Mouse (Mus musculus): ENCODE data around the gene Frmd8.
"Not testable (repeated sequence)": the region's sequence is repeated elsewhere in the genome, so short reads cannot be mapped to it uniquely, and the experiment has no call there.

The Frmd8 gene

GRCm38 (mm10) chr19:5883935-5884334, 8.9 kb upstream of the Frmd8 start:
- DNase-seq: peak; percentile 74

DNA sequence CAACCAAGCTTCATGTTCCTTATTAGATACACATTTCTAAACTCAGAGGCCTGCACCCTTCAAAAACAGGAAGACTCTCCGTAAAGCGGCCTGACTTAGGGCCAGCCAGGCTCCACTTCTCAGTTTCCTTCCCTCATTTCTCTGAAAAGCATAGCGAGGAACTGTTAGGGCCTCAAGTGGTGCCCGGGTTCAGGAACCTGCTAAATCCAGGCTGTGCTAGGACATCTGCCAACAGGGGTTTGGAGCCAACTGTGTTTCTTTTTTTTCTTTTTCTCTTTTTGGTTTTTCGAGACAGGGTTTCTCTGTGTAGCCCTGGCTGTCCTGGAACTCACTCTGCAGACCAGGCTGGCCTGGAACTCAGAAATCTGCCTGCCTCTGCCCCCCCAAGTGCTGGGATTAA, 7.0 kb upstream of the Frmd8 start:
- not testable (repeated sequence) for DNase-seq

DNA sequence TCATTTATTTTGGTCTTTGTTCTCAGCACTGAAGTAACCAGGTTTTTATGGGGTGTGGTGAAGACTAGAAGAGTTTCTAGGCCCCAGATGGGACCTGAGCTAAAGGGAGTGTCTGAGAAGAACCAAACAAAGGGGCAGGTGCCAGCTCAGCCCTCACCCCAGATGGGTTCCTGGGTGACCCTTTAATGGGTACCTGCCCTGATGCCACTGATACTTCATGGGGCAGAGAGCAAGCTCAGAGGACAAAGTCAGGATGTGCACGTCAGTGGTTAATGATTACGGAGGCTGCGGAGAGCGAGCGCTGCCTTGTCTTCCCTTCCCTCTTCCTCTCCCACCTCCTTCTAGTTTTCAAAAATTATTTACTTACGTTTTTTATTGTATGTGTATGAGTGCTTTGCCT, 6.1 kb upstream of the Frmd8 start:
- DNase-seq: no peak

DNA sequence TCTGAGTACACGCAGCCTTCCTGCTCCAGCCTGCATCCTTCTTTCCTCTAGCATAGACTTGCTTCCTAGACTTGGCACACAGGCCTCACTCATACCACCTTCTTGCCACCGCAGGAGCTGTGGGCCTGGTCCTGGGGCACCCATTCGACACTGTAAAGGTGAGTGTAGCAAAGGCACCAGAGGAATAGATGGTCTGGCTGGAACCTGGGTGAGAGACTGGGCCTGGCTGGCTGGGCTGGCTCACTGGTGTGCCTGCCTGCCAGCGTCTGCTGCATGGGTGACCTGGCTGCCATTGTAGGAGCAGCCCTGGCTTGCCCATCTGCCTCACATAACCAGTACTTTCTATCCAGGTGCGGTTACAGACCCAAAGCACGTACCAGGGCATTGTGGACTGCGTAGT, 4.7 kb upstream of the Frmd8 start:
- DNase-seq: no peak

DNA sequence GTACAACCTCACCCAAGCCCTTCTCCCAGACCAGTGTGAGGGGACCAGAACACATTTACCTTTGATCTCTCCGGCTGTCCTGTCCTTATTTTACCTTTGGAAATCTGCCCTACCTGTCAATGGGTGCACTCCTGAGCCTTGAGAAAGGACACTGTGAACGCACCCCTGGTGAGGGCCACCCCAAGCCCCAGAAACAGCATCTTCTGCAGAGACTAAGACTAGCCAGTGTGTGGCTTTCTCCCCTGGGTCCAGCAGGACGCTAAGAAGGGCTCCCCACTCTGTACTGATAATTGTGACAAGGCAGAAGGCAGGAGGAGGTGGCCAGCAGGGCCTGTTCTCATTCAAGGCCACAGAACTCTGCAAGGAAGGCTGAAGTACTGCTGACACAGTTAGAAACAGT, 3.8 kb upstream of the Frmd8 start:
- no peak for DNase-seq

GRCm38 (mm10) chr19:5878362-5878722, 3.3 kb upstream of the Frmd8 start:
- DNase-seq: no peak

DNA sequence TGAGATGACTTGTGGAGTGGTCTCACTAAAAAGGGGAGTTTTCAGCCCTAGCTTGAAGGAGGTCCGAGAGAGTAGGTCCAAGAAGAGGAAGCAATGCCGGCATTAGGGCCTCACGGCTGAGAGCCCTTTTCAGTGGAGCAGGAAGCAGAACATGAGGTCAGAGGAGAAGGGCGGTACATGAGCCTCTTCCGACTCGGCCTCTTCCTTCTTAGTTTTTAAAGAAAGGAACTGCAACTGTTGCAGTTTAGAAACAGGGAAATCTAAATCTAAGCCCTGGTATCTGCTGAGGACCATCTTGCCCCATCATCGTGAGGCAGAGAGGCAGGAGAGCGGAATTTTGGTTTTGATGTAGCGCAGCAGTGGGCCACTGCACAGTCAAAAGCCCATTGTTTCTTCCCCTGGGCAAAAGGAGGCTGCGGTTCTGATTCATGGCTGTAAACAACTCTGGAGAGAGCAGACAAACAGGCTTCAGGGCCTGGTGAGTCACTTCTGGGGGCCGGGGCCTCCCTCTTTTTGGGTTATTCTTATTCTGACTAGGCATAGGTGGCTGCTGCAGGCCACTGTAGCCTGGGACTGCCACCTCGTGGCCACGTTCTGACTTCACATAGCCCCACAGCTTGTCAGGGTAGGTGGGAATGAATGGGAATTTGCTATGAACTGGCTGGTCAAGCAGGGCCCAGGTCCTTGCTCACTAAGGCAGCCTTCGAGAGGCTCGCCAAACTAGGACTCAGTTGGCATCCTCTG, 2.7 kb upstream of the Frmd8 start, which contains the start of gene Slc25a45:
Gene Slc25a45, plus strand, starts transcription at position 191 of the 744 bp plus-strand sequence.
- peak; percentile 68 for DNase-seq

- no peak for DNase-seq
Measured at GRCm38 (mm10) chr19:5874391-5874968, 594 bp downstream of the Frmd8 start.

DNA sequence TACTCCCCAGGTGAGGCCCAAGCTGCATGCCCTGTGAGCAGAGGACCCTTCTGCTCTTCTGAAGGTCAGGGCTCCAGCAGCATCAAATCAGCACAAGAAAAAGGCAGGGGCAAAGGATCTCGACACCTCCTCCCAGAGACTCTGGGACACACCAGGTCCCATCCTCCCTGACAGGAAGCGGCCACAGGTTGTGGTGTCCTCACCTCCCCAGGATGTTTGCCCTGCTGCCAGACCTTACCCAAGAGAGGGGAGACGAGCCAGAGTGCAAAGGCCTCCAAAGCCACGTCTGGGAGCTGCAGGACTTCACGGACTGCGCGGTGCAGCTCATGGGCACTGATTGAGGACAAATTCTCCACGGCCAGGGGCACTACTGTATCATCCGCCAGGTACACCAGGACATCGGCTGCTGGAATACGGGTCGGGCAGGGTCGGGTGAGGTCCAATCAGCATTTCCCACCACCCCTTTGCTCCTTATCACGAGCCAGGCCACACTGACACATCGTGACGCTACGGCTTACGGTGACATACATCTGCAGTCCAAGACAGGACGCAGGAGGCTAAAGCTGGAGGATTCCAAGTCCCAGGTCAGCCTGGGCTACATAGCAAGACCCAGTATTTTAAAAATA, 2.0 kb downstream of the Frmd8 start:
- no peak for DNase-seq

DNA sequence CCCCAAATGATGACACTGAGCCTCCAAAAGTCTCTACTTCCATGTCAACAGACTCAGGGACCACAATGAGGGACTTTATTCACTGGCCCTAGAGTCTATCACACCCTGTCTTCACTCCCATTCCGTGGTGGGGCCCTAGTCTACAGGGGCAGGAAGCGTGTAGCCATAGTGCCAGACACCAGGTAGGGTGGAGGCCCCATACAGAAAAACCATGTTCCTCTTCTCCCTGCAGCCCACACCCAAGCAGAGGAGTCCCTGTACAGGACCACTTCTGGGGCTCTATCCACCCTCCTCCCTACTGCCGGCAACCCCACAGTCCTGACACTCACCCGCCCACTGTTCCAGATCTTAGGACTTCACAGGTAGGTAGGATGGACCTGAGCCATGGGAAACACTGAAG, 2.5 kb downstream of the Frmd8 start:
- no peak for DNase-seq

DNA sequence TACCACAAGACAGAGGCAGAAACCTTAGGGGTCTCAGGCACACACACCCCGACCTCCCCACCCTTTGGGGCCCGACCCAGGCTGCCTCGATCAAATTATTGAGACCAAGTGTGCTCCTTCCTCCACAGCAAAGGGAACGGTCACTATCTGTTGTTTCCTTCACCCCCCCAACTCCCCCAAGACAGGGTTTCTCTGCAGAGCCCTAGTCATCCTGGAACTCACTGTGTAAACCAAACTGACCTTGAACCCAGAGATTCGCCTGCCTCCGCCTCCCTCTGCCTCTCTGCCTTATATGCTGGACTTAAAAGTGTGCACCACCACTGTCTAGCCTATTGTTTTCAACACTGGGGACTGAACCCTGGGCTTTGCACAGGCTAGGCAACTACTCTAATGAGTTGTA, 3.4 kb downstream of the Frmd8 start:
- DNase-seq: no peak

- peak; percentile 42 for DNase-seq
Measured at GRCm38 (mm10) chr19:5871273-5871672, 3.8 kb downstream of the Frmd8 start.

- DNase-seq: no peak
Measured at GRCm38 (mm10) chr19:5868096-5868495, 7.0 kb downstream of the Frmd8 start.

GRCm38 (mm10) chr19:5864710-5865398, 10.2 kb downstream of the Frmd8 start:
- DNase-seq: no peak

- no peak for DNase-seq
Measured at GRCm38 (mm10) chr19:5863776-5864175, 11.3 kb downstream of the Frmd8 start.

DNA sequence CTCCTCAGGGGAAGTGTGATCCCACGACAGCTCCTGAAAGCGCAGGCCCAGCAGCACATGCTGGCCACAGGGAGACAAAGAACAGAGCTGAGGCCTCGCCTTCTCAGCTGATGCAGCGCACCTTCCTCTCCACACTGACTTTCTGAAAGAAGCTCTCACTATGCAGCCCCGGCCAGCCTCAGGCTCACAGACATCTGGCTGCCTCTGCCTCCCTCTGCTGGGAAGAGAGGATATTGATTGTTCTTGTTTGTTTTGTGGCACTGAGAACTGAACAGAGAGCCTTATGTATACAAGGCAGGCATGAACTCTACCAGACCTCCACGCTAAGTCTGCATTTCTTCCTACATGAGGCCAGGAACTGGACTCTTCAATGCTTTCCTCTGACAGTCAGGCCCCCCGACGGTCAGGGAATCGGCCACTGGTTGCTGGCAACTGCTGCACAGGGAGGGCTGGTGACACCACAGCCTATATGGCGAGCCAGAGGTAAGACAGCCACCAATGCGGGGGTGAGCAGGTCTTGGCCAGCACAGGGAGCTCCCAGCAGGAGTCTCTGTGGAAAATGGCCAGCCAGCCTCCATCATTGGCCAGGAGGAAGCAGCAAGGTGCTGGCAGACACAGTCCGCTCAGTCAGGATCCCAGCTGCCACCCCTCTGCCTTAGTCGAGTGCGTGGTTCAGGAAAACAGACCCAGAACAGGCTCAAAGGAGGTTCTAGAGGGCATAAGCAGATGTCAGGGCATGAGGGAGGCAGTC, 12.6 kb downstream of the Frmd8 start:
- no peak for DNase-seq

GRCm38 (mm10) chr19:5856604-5857003, 18.5 kb downstream of the Frmd8 start:
- DNase-seq: no peak

GRCm38 (mm10) chr19:5852035-5852722, 22.9 kb downstream of the Frmd8 start:
- DNase-seq: no peak

- peak; percentile 56 for DNase-seq
Measured at GRCm38 (mm10) chr19:5851481-5851971, 23.5 kb downstream of the Frmd8 start.

- DNase-seq: no peak
Measured at GRCm38 (mm10) chr19:5850860-5851259, 24.2 kb downstream of the Frmd8 start.

DNA sequence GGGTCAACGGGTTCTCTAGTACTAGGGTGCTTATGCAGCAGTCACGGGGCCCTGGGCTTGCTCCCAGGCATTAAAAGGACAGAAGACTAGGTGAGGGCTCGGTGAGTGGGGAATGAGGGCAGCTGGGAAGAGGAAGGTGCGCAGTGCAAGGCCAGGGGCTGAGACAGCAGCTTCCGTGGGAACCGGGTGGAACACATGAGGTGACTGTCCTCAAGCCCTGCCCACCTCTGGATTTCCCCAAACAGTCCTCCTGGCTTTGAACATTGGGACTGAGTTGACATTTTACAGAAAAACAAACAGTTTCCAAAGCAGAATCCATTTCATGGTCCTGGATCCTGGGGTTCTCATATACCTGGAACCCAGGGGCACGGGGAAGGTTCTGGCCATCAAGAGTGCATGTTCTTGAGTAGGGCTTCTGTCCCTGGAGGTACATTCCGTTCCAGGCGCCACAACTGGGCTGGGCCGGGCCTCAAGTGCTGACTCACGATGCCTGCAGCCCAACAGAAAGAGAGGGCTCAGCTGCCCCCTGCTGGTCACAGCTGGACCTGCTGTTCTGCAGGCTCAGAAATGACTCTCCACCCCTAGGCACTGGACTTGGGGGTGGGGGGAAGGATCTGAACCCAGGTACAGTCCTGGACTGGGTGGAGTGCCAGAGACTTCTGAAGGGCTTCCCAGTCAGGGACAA, 25.1 kb downstream of the Frmd8 start:
- DNase-seq: peak; percentile 95

Data from liver (tissue).